Mouse (Mus musculus) ES-E14 (cell line): ENCODE data around the gene Chn2. TPM values are rescaled to one million over a fixed set of nuclear protein-coding genes. Genes with fewer than 3 reads are reported as not detected.

ENCODE experiments used
- DNase-seq: peaks from one replicate; pipeline ENCODE4 v3.0.0-alpha.2; 2013; ENCODE audit warnings: low read depth, low spot score
- H3K27ac ChIP-seq: 2 replicates; pipeline ENCODE4 v1.5.1; 2012; ENCODE audit warnings: low read depth, mild to moderate bottlenecking, low read length, moderate library complexity, mixed read lengths; ENCODE audit not compliant: poor library complexity, insufficient read depth, severe bottlenecking
- H3K36me3 ChIP-seq: 2 replicates; pipeline ENCODE4 v1.6.1; 2012; ENCODE audit warnings: mild to moderate bottlenecking, low read length, moderate library complexity, mixed read lengths; ENCODE audit not compliant: control insufficient read depth, poor library complexity, insufficient read depth, severe bottlenecking
- H3K4me1 ChIP-seq, 2 experiments: fragments of 150-350 bp in 1 of 2; sonication (generic) in 1 of 2; 2 replicates each; pipeline ENCODE4 v1.6.1; 2012; ENCODE audit warnings: low read length in 2 of 2, mild to moderate bottlenecking in 1 of 2, mixed read lengths in 1 of 2; ENCODE audit not compliant: control insufficient read depth in 2 of 2, insufficient read depth in 2 of 2, poor library complexity in 1 of 2
- H3K4me3 ChIP-seq, 2 experiments: fragments of 150-350 bp in 1 of 2; sonication (generic) in 1 of 2; 2 replicates each; pipeline ENCODE4 v1.5.1; 2012; ENCODE audit warnings: low read length in 2 of 2, low read depth in 1 of 2, mild to moderate bottlenecking in 1 of 2, mixed read lengths in 1 of 2; ENCODE audit not compliant: insufficient read depth in 1 of 2, poor library complexity in 1 of 2, severe bottlenecking in 1 of 2
- H3K9ac ChIP-seq: 2 replicates; pipeline ENCODE4 v1.6.1; 2012; ENCODE audit warnings: low read depth, mild to moderate bottlenecking, low read length, mixed read lengths; ENCODE audit not compliant: poor library complexity, insufficient read depth, severe bottlenecking
- H3K9me3 ChIP-seq: fragments of 150-350 bp; sonication (generic); 2 replicates; pipeline ENCODE4 v1.6.1; 2012; ENCODE audit warnings: low read depth, mild to moderate bottlenecking, low read length; ENCODE audit not compliant: control insufficient read depth, insufficient read depth
- CHD2 ChIP-seq: IDR thresholded peaks from 2 replicates; pipeline ENCODE4 v1.6.1; 2014; ENCODE audit warnings: mild to moderate bottlenecking, low read depth, low read length, inconsistent platforms
- HCFC1 ChIP-seq: IDR thresholded peaks from 2 replicates; pipeline ENCODE4 v1.6.1; 2012; ENCODE audit warnings: low read length, inconsistent platforms, borderline replicate concordance; ENCODE audit not compliant: insufficient read depth
- MAFK ChIP-seq: IDR thresholded peaks from 2 replicates; pipeline ENCODE4 v1.6.1; 2014; ENCODE audit warnings: mild to moderate bottlenecking, low read depth, low read length, inconsistent platforms; ENCODE audit not compliant: insufficient read depth
- ZC3H11A ChIP-seq: IDR thresholded peaks from 2 replicates; pipeline ENCODE4 v1.6.1; 2012; ENCODE audit warnings: low read depth, mild to moderate bottlenecking, inconsistent platforms, low read length, borderline replicate concordance
- ZNF384 ChIP-seq: IDR thresholded peaks from 2 replicates; pipeline ENCODE4 v1.6.1; 2012; ENCODE audit warnings: low read depth, low read length, inconsistent platforms
- in situ Hi-C, 2 experiments: fragments of 600-800 bp; cut with MboI; formaldehyde crosslinking; loops; one replicate each; pipeline ENCODE4 v1.15.1; 2025; ENCODE audit warnings: low sequenced_read_pairs in 2 of 2, inconsistent platforms in 1 of 2; ENCODE audit not compliant: unreplicated experiment in 2 of 2
- total RNA-seq: library from RNA; depleted of rRNA; stranded (reverse); fragments of 300-350 nt; gene quantifications from 2 replicates; pipeline ENCODE4 v1.2.3, GENCODE M21; 2012

Gene Chn2
- total RNA-seq, 1 experiment: 7.1 TPM

- Histone ChIP-seq H3K4me1 (peaks cover 3 to 5% of the 10 kb centered on the region in 2 experiments; a peak in 1 of 4 replicates), H3K36me3 (no peaks in the 10 kb centered on the region), H3K4me3 (no peak overlapping the region), H3K9me3 (no peaks in the 10 kb centered on the region), H3K9ac (no peak overlapping the region), H3K27ac (no peak overlapping the region)
- no peak for DNase-seq
- in situ Hi-C loops: no loop called here
- TF ChIP-seq ZC3H11A (no peak), ZNF384 (no peak), CHD2 (no peak), MAFK (no peak), HCFC1 (no peak)
Measured at GRCm38 (mm10) chr6:54257552-54257951, 218.2 kb downstream of the Chn2 start.

GRCm38 (mm10) chr6:54258462-54258861 lies 219.1 kb downstream of the Chn2 start:
- no peak overlapping the region for H3K27ac ChIP-seq
- no peaks in the 10 kb centered on the region for H3K9me3 ChIP-seq
- peaks cover 3 to 5% of the 10 kb centered on the region in 2 experiments; a peak in 1 of 4 replicates for H3K4me1 ChIP-seq
- no peaks in the 10 kb centered on the region for H3K36me3 ChIP-seq
- no peak for TF ChIP-seq ZNF384
- TF ChIP-seq ZC3H11A: no peak
- no peak for TF ChIP-seq MAFK
- no peak for TF ChIP-seq CHD2
- TF ChIP-seq HCFC1: no peak
- no peak for DNase-seq
- H3K9ac ChIP-seq: no peak overlapping the region
- in situ Hi-C loops: no loop called here
- no peak overlapping the region for H3K4me3 ChIP-seq

- in situ Hi-C loops: no loop called here
- DNase-seq: no peak
- Histone ChIP-seq H3K9ac (no peak overlapping the region), H3K4me3 (no peak overlapping the region), H3K9me3 (no peaks in the 10 kb centered on the region), H3K4me1 (peaks cover 3% of the 10 kb centered on the region in 2 experiments; a peak in 1 of 4 replicates), H3K27ac (no peak overlapping the region), H3K36me3 (no peaks in the 10 kb centered on the region)
- TF ChIP-seq CHD2 (no peak), MAFK (no peak), ZC3H11A (0 out of 2 replicates have a peak, but pooled peaks have one; percentile 24), HCFC1 (no peak), ZNF384 (no peak)
Measured at GRCm38 (mm10) chr6:54262732-54263131, 223.4 kb downstream of the Chn2 start.

- in situ Hi-C loops: no loop called here
- Histone ChIP-seq H3K27ac (no peak overlapping the region), H3K4me1 (0 out of 4 replicates have a peak, but pooled peaks cover 0 to 3% of the 10 kb centered on the region in 2 experiments), H3K9me3 (no peaks in the 10 kb centered on the region), H3K9ac (no peak overlapping the region), H3K4me3 (no peak overlapping the region), H3K36me3 (no peaks in the 10 kb centered on the region)
- TF ChIP-seq MAFK (no peak), ZNF384 (no peak), HCFC1 (no peak), ZC3H11A (no peak)
- no peak for DNase-seq
Measured at GRCm38 (mm10) chr6:54263890-54264289, 224.5 kb downstream of the Chn2 start.

GRCm38 (mm10) chr6:54264537-54264936 lies 225.2 kb downstream of the Chn2 start:
- TF ChIP-seq ZC3H11A: no peak
- TF ChIP-seq MAFK: no peak
- no peak for TF ChIP-seq HCFC1
- TF ChIP-seq CHD2: no peak
- no peak for TF ChIP-seq ZNF384
- in situ Hi-C loops: no loop called here
- DNase-seq: no peak

More at GRCm38 (mm10) chr6:54264537-54264936, 225.2 kb downstream of the Chn2 start:
- no peaks in the 10 kb centered on the region for H3K36me3 ChIP-seq
- no peak overlapping the region for H3K27ac ChIP-seq
- no peaks in the 10 kb centered on the region for H3K4me1 ChIP-seq
- no peaks in the 10 kb centered on the region for H3K9me3 ChIP-seq
- H3K4me3 ChIP-seq: no peak overlapping the region
- no peak overlapping the region for H3K9ac ChIP-seq
